ENCODE assay signal across 8 mouse cellular contexts in the genomic region with DNA sequence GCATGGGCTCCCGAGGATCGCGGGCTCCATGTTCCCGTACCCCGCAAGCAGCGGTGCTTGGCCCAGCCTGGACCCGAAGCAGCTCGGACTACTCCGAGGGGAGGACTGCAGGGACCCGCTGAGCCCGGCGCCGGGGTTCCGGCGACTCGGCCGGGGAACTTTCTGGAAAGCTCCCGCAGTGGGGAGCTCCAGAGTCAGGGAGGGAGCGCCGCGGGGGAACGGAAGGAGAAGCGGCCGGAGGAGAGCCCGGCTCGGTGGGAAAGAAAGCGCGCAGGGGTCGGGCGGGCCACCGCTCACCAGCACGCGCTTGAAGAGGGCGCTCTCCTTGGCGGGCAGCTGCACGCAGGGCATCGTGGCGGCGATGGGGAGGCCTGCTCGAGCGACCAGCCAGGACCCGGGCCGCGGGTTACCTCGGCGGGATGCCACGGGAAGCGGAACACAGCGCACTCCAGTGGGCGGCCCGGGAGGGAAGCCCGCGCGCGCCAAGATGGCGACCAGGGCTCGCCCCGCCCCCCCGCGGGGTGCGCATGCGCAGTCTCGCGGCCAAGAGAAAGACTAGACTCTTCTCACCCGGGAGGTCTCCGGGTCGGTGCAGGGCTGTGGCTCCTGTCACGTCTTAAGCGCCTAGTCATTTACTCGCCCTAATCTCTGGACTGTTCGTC. TPM values are rescaled to one million over a fixed set of nuclear protein-coding genes. Genes with fewer than 3 reads are reported as not detected.
DNase-seq lines count a peak whose midpoint lies in the region; ATAC-seq and TF ChIP-seq lines count a peak whose summit lies in the region.

Gene Naa16 (minus strand): TSS at position 514 of the 662 bp plus-strand sequence.

- H3K27ac ChIP-seq in CH12.LX (ENCODE audit: insufficient read depth, low read depth), result peak within 1 kb of the TSS; percentile 81
- peak within 1 kb of the TSS; percentile 98 for H3K27ac ChIP-seq in forebrain, embryonic 12.5 days
- H3K27ac ChIP-seq in liver, postnatal 0 days (ENCODE audit: low read depth), result peak within 1 kb of the TSS; percentile 91
- H3K27ac ChIP-seq in neural tube, embryonic 14.5 days (ENCODE audit: low read depth, low read length), result peak within 1 kb of the TSS; percentile 91

- TF ChIP-seq EP300 in CH12.LX (IDR thresholded peaks at IDR 0.05; ENCODE audit: low read length), result no peak
- no peak for TF ChIP-seq EP300 in liver, postnatal 0 days (IDR thresholded peaks at IDR 0.05; ENCODE audit: low read depth)

- TF ChIP-seq RAD21 in CH12.LX (IDR thresholded peaks at IDR 0.05; ENCODE audit: low read depth, low read length), result no peak; the same call in 1 of the 2 replicates

- peaks cover 35% of the 10 kb centered on the region for H3K79me2 ChIP-seq in CH12.LX (replicated peaks; ENCODE audit: control insufficient read depth, extremely low read depth, insufficient read depth, poor library complexity, severe bottlenecking)

- peak; percentile 97 for TF ChIP-seq POLR2A in CH12.LX (IDR thresholded peaks at IDR 0.05; ENCODE audit: low read depth, low read length)

- no peaks in the 10 kb centered on the region for H3K9me3 ChIP-seq in CH12.LX (replicated peaks; ENCODE audit: low read length)
- no peaks in the 10 kb centered on the region for H3K9me3 ChIP-seq in forebrain, embryonic 12.5 days
- no peaks in the 10 kb centered on the region for H3K9me3 ChIP-seq in liver, postnatal 0 days (ENCODE audit: low read length)
- H3K9me3 ChIP-seq in neural tube, embryonic 14.5 days (ENCODE audit: control insufficient read depth, low read length), result no peaks in the 10 kb centered on the region

- in situ Hi-C loops in CH12.LX (cut with MboI; ENCODE audit: low pct_ligation_motif_present, low pct_unique_long_range_greater_than_20kb, low sequenced_read_pairs), result no loop called here

- H3K4me2 ChIP-seq in CH12.LX (ENCODE audit: insufficient read depth, low read depth, poor library complexity, severe bottlenecking), result peak within 1 kb of the TSS; percentile 94
- H3K4me2 ChIP-seq in forebrain, embryonic 12.5 days, result peak within 1 kb of the TSS; percentile 69
- peak within 1 kb of the TSS; percentile 90 for H3K4me2 ChIP-seq in liver, postnatal 0 days (ENCODE audit: low read depth, low read length)
- H3K4me2 ChIP-seq in neural tube, embryonic 14.5 days (ENCODE audit: low read depth, low read length), result peak within 1 kb of the TSS; percentile 53

- ATAC-seq in forebrain, embryonic 12.5 days (ENCODE audit: low FRiP score), result peak; percentile 97
- peak; percentile 93 for ATAC-seq in liver, postnatal 0 days
- ATAC-seq in neural tube, embryonic 14.5 days (ENCODE audit: low read depth), result peak; percentile 98

- peak in 1 of 2 experiments; percentile 56; a peak in 2 of 4 replicates for TF ChIP-seq CTCF in CH12.LX (conservative IDR thresholded peaks at IDR 0.05 in 1 of 2, IDR thresholded peaks at IDR 0.05 in 1 of 2; ENCODE audit: low read depth in 2 of 2, low read length in 2 of 2)
- peak; percentile 80 for TF ChIP-seq CTCF in liver, postnatal 0 days (IDR thresholded peaks at IDR 0.05; ENCODE audit: low read depth)

- peaks cover 0 to 12% of the 10 kb centered on the region in 2 experiments for H3K36me3 ChIP-seq in CH12.LX (replicated peaks in 1 of 2; ENCODE audit: control insufficient read depth in 1 of 2, insufficient read depth in 1 of 2, low read length in 1 of 2)
- peaks cover 4% of the 10 kb centered on the region; the same call in 1 of the 2 replicates for H3K36me3 ChIP-seq in forebrain, embryonic 12.5 days (replicated peaks)
- peaks cover 8% of the 10 kb centered on the region for H3K36me3 ChIP-seq in liver, postnatal 0 days (replicated peaks; ENCODE audit: insufficient read depth, low read length)
- H3K36me3 ChIP-seq in neural tube, embryonic 14.5 days (ENCODE audit: control insufficient read depth, insufficient read depth, low read length), result no peaks in the 10 kb centered on the region

- WGBS in forebrain, embryonic 12.5 days, result under 1% methylated on average over 71 of the region's 71 CpGs
- WGBS in large intestine, adult 2 months, result under 1% methylated on average over 71 of the region's 71 CpGs
- under 1% methylated on average over 59 of the region's 71 CpGs for WGBS in liver, postnatal 0 days (ENCODE audit: insufficient replicate concordance)
- WGBS in neural tube, embryonic 14.5 days, result under 1% methylated on average over 71 of the region's 71 CpGs

- peak; percentile 92 for DNase-seq in CH12.LX (ENCODE audit: extremely low read depth)
- DNase-seq in c-Kit-positive CD71-positive TER-119-negative erythroid progenitor cells, embryonic 14.5 days (ENCODE audit: low read depth), result peak; percentile 91
- DNase-seq in heart, postnatal 10 days, result peak; percentile 97
- DNase-seq in large intestine, adult 2 months (ENCODE audit: low read depth, low spot score), result peak; percentile 57
- peak; percentile 98 for DNase-seq in liver, postnatal 0 days
- DNase-seq in testis, postnatal 10 days (ENCODE audit: low spot score), result peak; percentile 98

- peak within 1 kb of the TSS; percentile 74 to 88 (median 84) for H3K4me3 ChIP-seq in CH12.LX (replicated peaks in 1 of 3; ENCODE audit: low read depth in 2 of 3, low read length in 2 of 3, poor library complexity in 1 of 3)
- peak within 1 kb of the TSS; percentile 80 for H3K4me3 ChIP-seq in forebrain, embryonic 12.5 days (replicated peaks)
- peak within 1 kb of the TSS; percentile 95 for H3K4me3 ChIP-seq in liver, postnatal 0 days (ENCODE audit: low read depth, low read length)
- H3K4me3 ChIP-seq in neural tube, embryonic 14.5 days (ENCODE audit: low read depth, low read length), result peak within 1 kb of the TSS; percentile 88

- intact Hi-C loops in heart, postnatal 10 days (cut with DNase I), result loop anchor here (5.0 kb wide), 1 partner anchor 172 kb away; no protein-coding TSS in a partner anchor

- dilution Hi-C loops in CH12.LX (cut with MboI; ENCODE audit: extremely low pct_ligation_motif_present, extremely low pct_unique_long_range_greater_than_20kb, low sequenced_read_pairs), result no loop called here

- peak within 1 kb of the TSS; percentile 83 for H3K9ac ChIP-seq in CH12.LX (ENCODE audit: insufficient read depth, low read depth)
- H3K9ac ChIP-seq in forebrain, embryonic 12.5 days, result peak within 1 kb of the TSS; percentile 87
- peak within 1 kb of the TSS; percentile 91 for H3K9ac ChIP-seq in liver, postnatal 0 days (replicated peaks)
- H3K9ac ChIP-seq in neural tube, embryonic 14.5 days (replicated peaks; ENCODE audit: low read depth, low read length), result peak within 1 kb of the TSS; percentile 77

- no peaks in the 10 kb centered on the region for H3K27me3 ChIP-seq in CH12.LX (replicated peaks)
- H3K27me3 ChIP-seq in forebrain, embryonic 12.5 days, result no peaks in the 10 kb centered on the region
- no peaks in the 10 kb centered on the region for H3K27me3 ChIP-seq in liver, postnatal 0 days (ENCODE audit: insufficient read depth, low read length)
- no peaks in the 10 kb centered on the region; the same call in 1 of the 2 replicates for H3K27me3 ChIP-seq in neural tube, embryonic 14.5 days (ENCODE audit: control insufficient read depth, insufficient read depth, low read length)

- peaks cover 6 to 42% of the 10 kb centered on the region in 2 experiments; a peak in 3 of 4 replicates for H3K4me1 ChIP-seq in CH12.LX (ENCODE audit: control insufficient read depth in 1 of 2, insufficient read depth in 2 of 2)
- H3K4me1 ChIP-seq in forebrain, embryonic 12.5 days, result peaks cover 12% of the 10 kb centered on the region
- H3K4me1 ChIP-seq in liver, postnatal 0 days (ENCODE audit: insufficient read depth), result peaks cover 18% of the 10 kb centered on the region
- peaks cover 7% of the 10 kb centered on the region; the same call in 1 of the 2 replicates for H3K4me1 ChIP-seq in neural tube, embryonic 14.5 days (ENCODE audit: control insufficient read depth, insufficient read depth, low read length)

TF ChIP-seq in CH12.LX, 34 proteins besides CTCF, POLR2A, EP300 and RAD21 (continues in another document):
- no peak for TF ChIP-seq GABPA (IDR thresholded peaks at IDR 0.05; ENCODE audit: insufficient replicate concordance, low read depth, low read length)
- no peak for TF ChIP-seq JUND (conservative IDR thresholded peaks at IDR 0.05; ENCODE audit: low read depth, low read length)
- no peak for TF ChIP-seq RCOR1 (conservative IDR thresholded peaks at IDR 0.05; ENCODE audit: low read depth, low read length)
- no peak for TF ChIP-seq ETS1 (conservative IDR thresholded peaks at IDR 0.05; ENCODE audit: low read depth, low read length)
- TF ChIP-seq HCFC1 (IDR thresholded peaks at IDR 0.05; ENCODE audit: low read depth, low read length), result peak; percentile 66
- TF ChIP-seq ELF1 (IDR thresholded peaks at IDR 0.05; ENCODE audit: low read depth, low read length), result peak; percentile 72
- TF ChIP-seq MAFK (IDR thresholded peaks at IDR 0.05; ENCODE audit: insufficient replicate concordance, low read length), result no peak
- TF ChIP-seq KAT2A (IDR thresholded peaks at IDR 0.05; ENCODE audit: insufficient replicate concordance, low read length), result peak; percentile 67; the same call in 1 of the 2 replicates
- no peak for TF ChIP-seq POLR2AphosphoS2 (IDR thresholded peaks at IDR 0.05; ENCODE audit: low read depth, low read length)
- TF ChIP-seq BHLHE40 (IDR thresholded peaks at IDR 0.05; ENCODE audit: low read depth, low read length), result no peak
- TF ChIP-seq TBP (conservative IDR thresholded peaks at IDR 0.05; ENCODE audit: low read depth, low read length), result peak; percentile 93
- TF ChIP-seq NELFE (IDR thresholded peaks at IDR 0.05; ENCODE audit: low read depth, low read length), result peak; percentile 93
- no peak for TF ChIP-seq PAX5 (IDR thresholded peaks at IDR 0.05; ENCODE audit: low read length)
- no peak for TF ChIP-seq JUN (IDR thresholded peaks at IDR 0.05; ENCODE audit: insufficient read depth, low read depth, low read length)
- no peak for TF ChIP-seq USF1 (IDR thresholded peaks at IDR 0.05; ENCODE audit: low read depth, low read length)
- TF ChIP-seq UBTF (IDR thresholded peaks at IDR 0.05; ENCODE audit: low read depth, low read length), result peak; percentile 96
- TF ChIP-seq CHD2 (IDR thresholded peaks at IDR 0.05; ENCODE audit: low read length), result no peak
- no peak for TF ChIP-seq ZKSCAN1 (IDR thresholded peaks at IDR 0.05; ENCODE audit: borderline replicate concordance, low read depth, low read length)
- 0 out of 2 replicates have a peak, but pooled peaks have one; percentile 42 for TF ChIP-seq MAZ (IDR thresholded peaks at IDR 0.05; ENCODE audit: low read depth, low read length)

RNA-seq across cellular contexts. Expression of gene Naa16, which starts in this region (rescaled TPM):
- total RNA-seq in CH12.LX (2012; rRNA removed), result 16.4 and 19.9 TPM in 2 replicates
- total RNA-seq in CH12.LX (2014; rRNA removed), result 42.6 and 48.4 TPM in 2 replicates
- 54.2 and 60.0 TPM in 2 replicates for polyA plus RNA-seq in CH12.LX (2012; ENCODE audit: insufficient read length, low read depth)
- polyA plus RNA-seq in forebrain, embryonic 12.5 days (2016; fragmentation: Nextera tagmentation; extraction: Ambion mirVana), result 44.0 and 44.3 TPM in 2 replicates
- 10 to 100 TPM; 12.2 to 18.1 TPM for total RNA-seq in heart, postnatal 10 days (2021)
- 1.7 and 2.5 TPM in 2 replicates for polyA plus RNA-seq in large intestine, adult 2 months (2012; rRNA removed)
- polyA plus RNA-seq in liver, postnatal 0 days (2015; fragmentation: Nextera tagmentation; extraction: Ambion mirVana), result 17.5 and 17.6 TPM in 2 replicates
- polyA plus RNA-seq in neural tube, embryonic 14.5 days (2014; fragmentation: Nextera tagmentation; extraction: Ambion mirVana), result 18.7 and 19.1 TPM in 2 replicates

Comparison
In these comparisons a context has a peak if more than half of its experiments do, and no peak if none do; other contexts are left out.
1. Peak in every context shown above with its lines: DNase-seq, ATAC-seq, H3K4me3 ChIP-seq and H3K27ac ChIP-seq.